Mouse (Mus musculus): ENCODE measurements around the gene Gm49510.
A peak's percentile ranks its signal among the peaks of the same experiment; 100 is the strongest.

The Gm49510 gene

GRCm38 (mm10) chr15:78899409-78899739 is at the start of gene Gm49510:
Gm49510 (plus strand) TSS chr15:78899667.
- DNase-seq = no peak

DNA sequence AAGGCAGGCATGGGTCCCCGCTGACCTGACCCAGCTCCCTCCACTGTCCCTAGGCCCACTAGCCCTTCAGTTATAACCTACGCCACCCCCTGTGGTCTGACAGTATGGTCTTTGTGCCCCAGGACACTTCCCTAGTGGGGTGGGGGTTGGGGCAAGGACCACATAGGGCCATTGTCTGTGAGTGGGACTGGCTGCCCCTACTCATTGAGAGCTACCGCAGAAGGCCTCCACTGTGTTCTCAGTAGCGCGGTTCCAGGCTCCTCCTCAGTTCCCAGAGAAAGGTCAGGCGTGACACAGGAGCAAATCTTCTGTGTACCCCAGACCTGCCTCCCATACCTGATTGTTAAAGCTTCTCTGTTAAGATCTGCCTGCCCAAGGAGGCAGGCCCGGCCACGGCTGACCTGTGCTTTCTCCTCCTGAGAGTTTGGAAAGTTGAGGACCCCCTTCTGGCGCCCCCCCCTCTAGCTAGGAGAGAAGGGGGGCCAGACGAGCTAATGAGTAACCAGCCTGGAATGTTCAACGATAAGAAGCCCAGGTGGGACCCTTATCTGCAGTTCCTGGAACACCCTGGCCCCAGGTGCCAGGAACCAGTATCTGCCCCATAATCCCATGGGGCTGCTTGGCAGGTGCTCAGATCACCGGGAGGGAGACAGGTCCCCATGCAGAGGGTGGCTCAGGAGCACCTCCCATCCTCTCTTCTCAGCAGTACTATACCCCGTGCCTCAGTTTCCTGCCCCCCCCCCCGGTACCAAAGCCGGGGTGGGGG is 49.2 kb upstream of the Gm49510 start:
- DNase-seq = no peak

- no peak for DNase-seq
Measured at GRCm38 (mm10) chr15:78850944-78851343, 48.5 kb upstream of the Gm49510 start.

- DNase-seq = peak; percentile 86
Measured at GRCm38 (mm10) chr15:78851505-78852153, 47.8 kb upstream of the Gm49510 start.

GRCm38 (mm10) chr15:78855303-78855965 is 44.0 kb upstream of the Gm49510 start, which contains the start of gene Lgals2:
Lgals2 (minus strand) TSS chr15:78855529.
- DNase-seq = no peak

DNA sequence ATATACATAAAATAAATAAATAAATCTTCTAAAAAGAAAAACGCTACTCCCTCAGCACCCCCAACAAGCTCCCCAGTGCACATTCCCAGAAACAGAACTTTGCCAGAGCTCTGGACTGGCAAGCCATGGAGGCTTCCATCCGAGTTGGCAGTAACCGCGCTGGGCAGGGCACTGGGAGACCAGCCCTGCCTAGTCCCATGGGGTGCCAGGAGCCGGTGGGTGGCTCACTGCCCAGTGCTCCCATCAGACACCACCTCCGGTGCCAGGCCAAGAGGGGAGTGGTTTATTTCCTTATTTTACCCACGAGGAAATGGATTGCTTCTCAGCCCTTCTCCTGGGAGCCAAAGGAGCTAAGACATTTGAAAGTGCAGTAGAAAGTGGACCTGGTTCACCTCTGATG is 42.5 kb upstream of the Gm49510 start:
- DNase-seq = no peak

- DNase-seq = no peak
Measured at GRCm38 (mm10) chr15:78859311-78859710, 40.2 kb upstream of the Gm49510 start.

DNA sequence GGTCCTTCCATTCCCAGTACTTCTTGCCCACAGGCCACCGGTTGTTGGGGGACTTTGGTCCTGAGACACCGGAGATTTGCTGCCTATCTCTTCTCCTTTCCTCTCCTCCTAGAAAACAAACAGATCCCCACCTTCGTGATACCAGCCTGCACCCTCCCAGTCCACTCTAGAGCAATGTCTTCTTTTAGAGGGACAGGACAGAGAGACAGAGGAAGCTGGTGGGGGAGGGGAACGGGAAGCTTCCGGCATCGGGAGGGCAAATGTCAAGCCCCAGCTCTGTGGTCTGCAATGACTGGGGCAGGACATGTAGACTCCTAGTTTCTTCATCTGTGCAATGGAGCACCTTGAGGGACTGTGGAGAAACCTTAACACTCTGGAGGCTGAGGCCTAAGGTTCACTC is 39.8 kb upstream of the Gm49510 start:
- DNase-seq = no peak

DNA sequence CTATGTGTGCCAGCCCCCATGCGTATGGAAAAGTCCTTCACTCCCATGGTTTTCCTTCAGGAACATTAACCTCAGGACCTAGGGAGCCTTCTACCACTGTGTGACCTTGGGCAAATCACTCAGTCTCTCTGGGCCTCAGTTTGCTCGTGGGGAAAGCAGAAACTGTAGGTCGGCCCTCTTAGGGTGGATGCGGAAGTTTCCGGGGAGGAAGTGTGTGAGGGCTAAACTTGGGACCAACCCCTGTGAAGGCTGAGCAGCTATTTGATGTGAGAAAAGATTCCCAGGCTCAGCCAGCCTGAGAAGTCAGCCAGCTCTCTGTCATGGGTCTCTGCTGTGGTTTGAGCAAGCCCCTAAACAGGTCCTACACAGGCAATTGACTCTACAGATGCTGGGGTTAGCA is 37.2 kb upstream of the Gm49510 start:
- no peak for DNase-seq

DNA sequence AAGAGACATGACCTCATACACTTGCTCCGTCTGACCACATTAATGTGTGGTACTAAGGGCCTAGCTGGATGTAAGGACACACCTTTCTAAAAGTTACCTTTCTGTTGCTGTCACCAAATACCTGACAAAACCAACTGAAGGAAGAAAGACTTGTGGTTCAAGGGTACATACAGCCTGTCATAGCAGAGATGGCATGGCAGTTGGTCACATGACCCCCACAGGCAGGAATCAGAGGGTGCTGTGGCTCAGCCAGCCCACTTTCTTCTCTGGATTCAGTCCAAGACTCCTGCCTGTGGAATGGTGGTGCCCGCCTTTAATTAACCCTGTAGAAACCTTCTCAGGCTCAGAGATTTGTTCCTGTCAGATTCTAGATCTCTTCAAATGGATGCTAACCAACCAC is 36.3 kb upstream of the Gm49510 start:
- DNase-seq = no peak

DNA sequence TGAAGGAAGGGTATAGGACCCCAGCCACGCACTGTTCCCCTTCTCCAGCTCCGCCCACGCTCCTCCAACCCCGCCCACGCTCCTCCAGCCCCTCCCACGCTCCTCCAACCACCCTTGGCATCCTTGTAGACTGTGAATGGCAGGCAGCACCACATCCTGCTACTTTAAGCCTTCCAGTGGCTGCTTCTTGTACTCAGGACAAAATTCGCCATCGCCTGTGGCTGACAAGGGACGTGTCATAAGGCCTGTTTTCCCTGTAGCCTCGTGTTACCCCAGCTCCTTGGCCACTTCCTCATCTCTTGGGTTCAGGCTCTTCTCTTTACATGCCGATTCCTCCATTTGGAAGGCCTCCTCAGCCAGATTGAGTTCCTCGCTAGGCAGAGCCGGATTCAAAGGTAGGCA is 35.6 kb upstream of the Gm49510 start:
- no peak for DNase-seq

DNA sequence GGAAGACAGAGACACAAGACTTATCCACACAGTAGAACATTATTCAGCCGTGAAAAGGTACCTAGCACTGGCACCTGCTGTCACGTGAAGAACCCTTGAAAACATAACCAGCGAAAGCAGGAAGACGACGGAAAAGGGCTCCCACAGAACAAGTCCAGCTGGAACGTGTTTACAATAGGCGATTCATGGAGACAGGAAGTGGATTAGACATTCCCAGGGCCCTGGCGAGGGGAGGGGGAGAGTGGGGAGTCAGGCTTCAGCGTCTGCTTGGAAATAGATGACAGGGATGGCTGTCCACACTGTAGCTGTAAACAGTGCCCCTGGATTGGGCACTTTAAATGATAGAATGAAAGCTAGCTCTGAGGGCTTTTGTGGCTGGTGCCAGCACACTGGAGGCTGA is 31.1 kb upstream of the Gm49510 start:
- no peak for DNase-seq

DNA sequence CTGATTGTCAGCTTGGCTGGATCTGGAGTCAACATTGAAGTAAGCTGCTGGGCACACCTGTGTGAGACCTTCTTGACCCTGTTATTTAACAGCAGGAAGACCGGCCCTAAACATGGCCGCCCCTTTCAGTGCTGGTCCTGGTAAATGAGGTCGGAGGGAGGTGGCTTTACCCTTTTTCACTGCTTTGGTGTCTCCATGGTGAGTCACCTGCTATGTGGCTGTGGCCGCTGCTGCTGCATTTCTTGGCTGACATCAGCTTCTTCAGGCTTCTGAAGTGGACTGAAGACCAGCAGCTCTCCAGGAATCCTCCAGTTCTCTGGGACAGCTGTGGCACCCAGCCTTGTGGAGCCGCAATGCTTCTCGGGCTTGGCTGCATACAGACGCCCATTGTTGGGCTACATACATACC is 30.6 kb upstream of the Gm49510 start:
- no peak for DNase-seq

DNA sequence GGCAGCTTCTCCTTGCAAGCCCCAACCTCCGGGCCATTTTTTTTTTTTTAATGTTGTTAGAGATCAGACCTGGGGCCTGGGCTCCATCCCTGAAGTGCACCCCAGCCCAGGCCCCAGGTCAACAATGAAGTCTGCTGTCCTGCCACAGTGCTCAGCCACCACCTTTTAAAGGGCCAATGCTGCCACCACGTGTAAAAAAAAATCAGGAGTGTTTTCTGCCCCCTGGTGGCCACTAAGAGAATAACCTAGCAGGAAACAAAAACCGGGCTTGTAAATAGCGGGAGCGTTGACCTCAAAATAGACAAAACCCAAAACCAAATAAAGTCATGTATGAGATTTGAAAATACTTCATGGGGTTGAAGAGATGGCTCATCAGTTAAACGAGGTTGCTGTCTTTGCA is 29.7 kb upstream of the Gm49510 start:
- no peak for DNase-seq

GRCm38 (mm10) chr15:78872021-78872608 is 27.4 kb upstream of the Gm49510 start:
- DNase-seq = no peak

GRCm38 (mm10) chr15:78873803-78874435 is 25.5 kb upstream of the Gm49510 start:
- no peak for DNase-seq

DNA sequence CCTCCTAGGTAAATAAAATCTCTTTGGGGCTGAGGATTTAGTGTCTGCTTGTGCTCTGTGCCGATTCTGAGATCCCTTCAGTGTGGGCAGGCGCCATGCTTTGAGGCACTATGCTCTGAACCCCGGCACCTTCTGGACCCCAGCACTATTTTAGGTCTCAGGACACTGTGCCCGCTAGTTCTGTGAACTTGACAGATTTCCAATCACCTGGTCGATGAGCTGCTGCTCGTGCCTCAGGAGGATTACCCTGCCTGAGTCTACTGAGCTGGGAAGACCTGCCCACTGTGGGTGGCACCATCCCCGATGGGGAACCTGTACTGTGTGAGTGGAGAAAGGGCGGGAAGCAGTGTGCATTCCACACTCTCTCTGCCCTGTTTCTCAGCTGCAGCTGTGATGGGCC is 24.5 kb upstream of the Gm49510 start:
- no peak for DNase-seq

- DNase-seq = peak; percentile 39
Measured at GRCm38 (mm10) chr15:78875537-78875936, 23.9 kb upstream of the Gm49510 start.

- DNase-seq = peak; percentile 94
Measured at GRCm38 (mm10) chr15:78876258-78876696, 23.2 kb upstream of the Gm49510 start.

DNA sequence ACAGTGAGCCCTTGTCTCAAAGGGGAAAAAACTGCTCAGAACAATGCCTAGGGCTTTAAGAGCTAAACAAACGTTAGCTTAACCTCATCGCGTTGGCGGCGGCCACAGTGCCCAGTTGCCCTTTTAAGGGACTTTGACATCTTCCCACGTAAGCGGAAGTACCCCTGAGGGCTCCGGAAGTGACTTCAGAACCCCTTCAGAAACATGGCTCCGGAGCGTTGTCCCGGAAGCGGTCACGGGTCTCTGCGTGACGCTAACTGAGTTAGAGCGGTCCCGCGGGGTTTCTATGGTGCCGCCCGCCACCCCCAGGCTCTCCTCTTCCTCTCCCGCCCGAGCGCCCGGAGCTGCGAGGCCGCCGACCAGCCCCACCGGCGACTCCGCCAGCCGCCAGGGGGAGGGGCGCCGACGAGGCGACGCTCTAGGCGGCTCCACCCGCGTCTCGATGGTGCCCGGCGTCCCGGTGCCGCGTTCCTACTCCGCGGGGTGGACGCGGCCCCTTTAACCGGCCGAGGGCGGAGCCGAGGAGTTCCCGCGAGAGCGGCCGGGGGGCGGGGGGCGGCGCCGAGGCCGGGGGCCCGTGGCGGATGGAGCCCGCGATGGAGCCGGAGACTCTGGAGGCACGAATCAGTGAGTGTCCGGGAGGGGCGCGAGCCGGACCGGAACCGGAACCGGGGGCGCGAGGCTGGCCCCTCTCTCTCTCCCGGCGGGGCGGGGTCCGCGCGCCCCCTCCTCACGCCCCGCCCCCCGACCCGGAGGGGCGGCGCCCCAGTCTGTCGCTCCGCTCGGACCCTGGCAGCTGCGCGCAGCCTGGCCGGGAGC is 22.3 kb upstream of the Gm49510 start, which contains the start of gene Gga1:
Gga1 (plus strand) TSS at position 200 of the 819 bp plus-strand sequence.
- DNase-seq = peak; percentile 97

- DNase-seq = peak; percentile 61
Measured at GRCm38 (mm10) chr15:78877810-78878390, 21.6 kb upstream of the Gm49510 start.

All from kidney, adult 11 months (tissue).